Mouse (Mus musculus) ES-Bruce4 (cell line): ENCODE measurements at regions not wholly inside any gene's neighbourhood (a gene's known extent, or its start where the extent isn't known, plus 50 kb on each side); places are given as distances from the start of the nearest gene placed in this dataset.

ENCODE experiments used
- CTCF ChIP-seq: IDR thresholded peaks from one replicate; pipeline ENCODE4 v1.8.1; 2011; ENCODE audit warnings: low read depth, low read length
- EP300 ChIP-seq: IDR thresholded peaks from 2 replicates; pipeline ENCODE4 v1.6.1; 2011; ENCODE audit warnings: low read depth, low read length; ENCODE audit not compliant: insufficient read depth
- POLR2A ChIP-seq: IDR thresholded peaks from one replicate; pipeline ENCODE4 v1.8.1; 2011; ENCODE audit warnings: low read length; ENCODE audit not compliant: insufficient read depth

- TF ChIP-seq EP300 (no peak), CTCF (no peak), POLR2A (no peak)
Measured at GRCm38 (mm10) chr12:118630373-118630772, 215.8 kb upstream of the Sp8 start.
